Mouse (Mus musculus): ENCODE data around the gene Neurl1a.

Gene Neurl1a

GRCm38 (mm10) chr19:47247791-47248190 lies 69.2 kb downstream of the Neurl1a start:
- no peak for DNase-seq (ENCODE audit: low spot score in 2 of 2)

DNA sequence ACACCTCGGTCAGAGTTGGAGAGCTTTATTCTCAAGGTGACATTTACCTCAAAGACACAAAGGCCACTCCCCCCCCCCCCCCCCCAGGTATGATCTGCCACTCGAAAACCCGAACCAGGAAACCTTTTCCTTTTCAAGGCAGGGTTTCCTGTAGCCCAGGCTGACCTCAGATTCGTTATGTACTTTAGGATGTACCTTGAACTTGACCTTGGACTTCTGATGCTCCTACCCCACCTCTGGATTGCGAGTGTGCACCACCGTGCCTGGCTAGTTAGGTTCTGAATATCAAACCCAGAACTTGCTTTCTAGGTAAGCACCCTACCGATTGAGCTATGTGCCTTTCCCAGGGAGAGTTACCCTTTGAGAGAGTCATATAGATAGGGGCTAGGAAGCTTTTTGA lies 69.7 kb downstream of the Neurl1a start:
- no peak for DNase-seq (ENCODE audit: low spot score in 2 of 2)

GRCm38 (mm10) chr19:47248906-47249568 lies 70.4 kb downstream of the Neurl1a start:
- no peak for DNase-seq (ENCODE audit: low spot score in 2 of 2)

- peak in 1 of 2 experiments; percentile 47 for DNase-seq (ENCODE audit: low spot score in 2 of 2)
Observed at GRCm38 (mm10) chr19:47250931-47251330, 72.3 kb downstream of the Neurl1a start.

GRCm38 (mm10) chr19:47253053-47253628 lies 74.5 kb downstream of the Neurl1a start:
- no peak for DNase-seq (ENCODE audit: low spot score in 2 of 2)

DNA sequence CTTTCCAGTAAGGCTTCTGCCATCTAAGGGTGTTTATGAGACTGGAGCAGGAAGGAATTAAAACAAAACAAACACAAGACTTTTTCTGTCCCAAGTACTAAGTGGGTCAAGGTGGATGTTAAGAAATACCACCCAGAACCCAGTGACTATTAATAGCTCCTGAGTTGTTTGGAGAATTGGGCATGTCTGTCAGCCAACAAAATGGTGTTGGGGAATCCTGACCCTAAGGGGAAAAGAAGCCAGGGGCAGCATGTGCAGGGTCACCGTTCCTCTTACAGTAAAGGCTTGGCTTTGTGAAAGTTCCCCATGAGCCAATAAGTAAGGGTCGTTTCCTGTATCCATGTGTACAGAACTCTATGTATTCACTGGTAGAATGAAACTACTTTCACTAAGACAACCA lies 76.4 kb downstream of the Neurl1a start:
- DNase-seq (ENCODE audit: low spot score in 2 of 2): no peak

GRCm38 (mm10) chr19:47255919-47256318 lies 77.3 kb downstream of the Neurl1a start:
- DNase-seq (ENCODE audit: low spot score in 2 of 2): no peak

GRCm38 (mm10) chr19:47259581-47259980 lies 81.0 kb downstream of the Neurl1a start:
- peak in 1 of 2 experiments; percentile 49 for DNase-seq (ENCODE audit: low spot score in 2 of 2)

DNA sequence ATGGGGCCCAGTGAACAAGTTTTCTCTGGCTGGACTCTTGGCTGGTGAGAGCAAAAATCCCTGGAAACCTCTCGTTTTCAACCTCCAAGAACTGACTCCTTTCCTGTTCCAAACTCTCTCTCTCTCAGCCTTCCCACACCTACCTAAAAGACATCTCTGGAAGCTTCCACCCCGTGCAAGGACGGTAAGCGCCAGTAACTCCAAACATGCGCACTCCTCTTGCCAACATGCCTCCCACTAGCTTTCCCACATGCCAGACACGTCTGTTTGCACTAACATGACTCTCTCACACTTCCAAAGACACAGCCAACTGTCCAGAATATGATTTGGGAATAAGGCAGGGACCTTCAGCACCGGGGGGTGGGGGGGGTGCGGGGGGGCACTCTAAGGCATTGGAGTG lies 82.6 kb downstream of the Neurl1a start:
- no peak for DNase-seq (ENCODE audit: low spot score in 2 of 2)

DNA sequence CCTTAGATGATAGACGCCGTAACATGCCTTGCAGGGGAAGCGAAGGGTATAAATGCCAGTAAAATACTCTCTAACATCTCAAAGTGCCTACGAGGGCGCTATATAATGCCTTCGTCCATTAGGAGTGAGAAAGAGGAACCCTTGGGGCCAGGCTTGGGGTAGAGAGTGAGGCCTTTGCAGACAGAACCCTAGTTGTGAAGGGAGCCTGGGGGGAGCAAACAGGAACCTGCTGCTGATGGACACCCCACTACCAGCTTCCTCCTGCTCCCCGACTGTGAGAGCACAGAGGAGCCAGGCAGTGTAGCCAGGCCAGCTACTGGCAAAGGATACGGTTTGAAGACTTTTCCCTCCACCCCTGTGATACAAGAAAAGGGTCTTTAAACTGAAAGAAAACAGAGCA lies 85.0 kb downstream of the Neurl1a start:
- no peak for DNase-seq (ENCODE audit: low spot score in 2 of 2)

- DNase-seq (ENCODE audit: low spot score in 2 of 2): peak; percentile 69 to 82
Observed at GRCm38 (mm10) chr19:47264322-47265092, 85.9 kb downstream of the Neurl1a start.

DNA sequence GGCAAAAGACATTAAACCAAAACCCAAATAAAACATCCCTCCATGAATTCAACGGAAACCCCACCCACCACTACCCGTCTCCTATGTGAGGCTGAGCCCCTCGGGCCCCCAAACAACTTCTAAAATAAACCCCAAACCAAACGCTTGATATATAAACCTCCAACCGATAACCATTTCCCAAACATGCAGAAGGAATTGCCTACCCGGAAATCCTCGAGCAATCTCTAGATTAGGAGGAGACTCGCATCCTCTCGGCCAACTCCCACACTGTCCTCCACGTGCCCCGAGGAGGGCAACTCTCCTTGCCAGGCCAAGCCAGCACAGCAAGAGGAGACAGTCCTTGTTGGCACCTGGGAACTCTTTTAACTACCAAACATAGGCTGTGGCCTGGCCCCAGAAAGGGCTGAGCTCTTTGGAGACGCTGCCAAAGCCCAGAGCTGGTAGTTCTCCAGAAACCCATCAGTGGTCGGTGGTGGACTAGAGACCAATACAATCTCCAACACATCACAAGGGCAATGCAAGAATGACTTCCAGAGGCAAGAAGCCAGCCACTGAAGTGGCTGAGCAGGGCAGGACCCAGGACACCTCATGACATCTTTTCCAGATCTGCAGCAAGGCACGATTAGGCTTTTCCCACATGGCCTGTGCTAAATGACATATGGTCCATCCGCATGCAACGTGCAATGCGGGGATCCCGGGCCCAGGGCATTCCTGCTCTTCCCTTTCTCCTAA lies 87.6 kb downstream of the Neurl1a start:
- DNase-seq (ENCODE audit: low spot score in 2 of 2): no peak

- no peak for DNase-seq (ENCODE audit: low spot score in 2 of 2)
Observed at GRCm38 (mm10) chr19:47267066-47267465, 88.4 kb downstream of the Neurl1a start.

DNA sequence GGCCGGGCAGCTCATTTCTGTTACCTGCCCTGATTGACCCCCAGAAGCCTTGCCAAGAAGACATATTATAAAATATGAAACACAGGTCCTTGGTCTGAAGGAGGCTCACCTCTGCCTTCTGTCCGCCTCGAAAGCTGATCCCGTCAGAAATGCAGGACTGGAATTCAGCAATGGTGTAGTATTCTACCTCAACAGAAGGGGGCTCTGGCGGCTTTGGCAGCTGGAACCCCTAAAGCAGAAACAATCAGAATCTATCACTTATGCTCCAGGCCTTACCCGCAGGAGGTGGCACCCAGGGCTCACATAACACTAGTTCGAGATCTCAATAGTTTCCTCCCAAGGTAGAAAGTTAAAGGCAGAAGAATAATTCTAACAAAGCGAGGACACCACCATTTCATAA lies 91.1 kb downstream of the Neurl1a start:
- DNase-seq (ENCODE audit: low spot score in 2 of 2): peak in 1 of 2 experiments; percentile 32

- no peak for DNase-seq (ENCODE audit: low spot score in 2 of 2)
Observed at GRCm38 (mm10) chr19:47270520-47270919, 91.9 kb downstream of the Neurl1a start.

GRCm38 (mm10) chr19:47276730-47277129 lies 98.1 kb downstream of the Neurl1a start:
- DNase-seq (ENCODE audit: low spot score in 2 of 2): no peak

GRCm38 (mm10) chr19:47279372-47279771 lies 100.8 kb downstream of the Neurl1a start:
- DNase-seq (ENCODE audit: low spot score in 2 of 2): no peak

DNA sequence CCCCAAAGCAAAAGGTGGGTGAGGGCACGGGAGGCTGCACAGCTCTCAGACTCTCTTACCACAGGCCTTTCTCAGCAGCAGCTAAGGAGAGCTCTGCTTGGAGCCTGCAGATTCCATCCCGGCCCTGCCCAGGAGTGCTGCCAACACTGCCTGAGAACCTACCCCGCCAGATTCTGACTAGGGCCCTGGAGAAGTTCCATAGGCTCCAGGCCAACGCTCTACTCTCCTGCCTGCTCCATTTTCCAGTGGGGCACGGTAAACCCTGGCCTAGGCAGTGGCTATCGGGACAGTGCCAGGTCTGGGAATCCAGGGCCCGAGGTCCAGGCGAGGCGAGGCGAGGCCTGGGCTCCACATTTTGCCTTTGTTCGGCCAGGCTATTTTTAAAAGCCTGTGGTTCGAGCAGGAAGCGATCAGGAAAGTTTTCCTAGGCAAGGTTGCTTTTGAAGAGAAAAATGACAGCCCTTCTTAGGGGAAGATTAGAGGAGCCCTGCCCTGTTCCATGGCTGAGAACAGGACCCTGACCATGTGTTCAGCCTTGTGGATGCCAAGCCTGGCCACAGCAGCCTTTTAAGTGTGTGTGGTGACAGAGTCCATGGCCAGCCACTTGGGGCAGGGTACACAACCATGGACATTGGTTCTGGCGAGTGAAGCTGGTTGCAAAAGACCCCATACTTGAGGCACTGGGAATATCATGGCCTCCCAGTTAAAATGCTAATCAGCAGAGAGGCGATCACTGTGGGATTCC lies 101.3 kb downstream of the Neurl1a start:
- peak in 1 of 2 experiments; percentile 80 for DNase-seq (ENCODE audit: low spot score in 2 of 2)

- no peak for DNase-seq (ENCODE audit: low spot score in 2 of 2)
Observed at GRCm38 (mm10) chr19:47280894-47281293, 102.3 kb downstream of the Neurl1a start.

- no peak for DNase-seq (ENCODE audit: low spot score in 2 of 2)
Observed at GRCm38 (mm10) chr19:47282050-47282454, 103.4 kb downstream of the Neurl1a start.

GRCm38 (mm10) chr19:47282688-47283215 lies 104.1 kb downstream of the Neurl1a start:
- no peak for DNase-seq (ENCODE audit: low spot score in 2 of 2)
